Mouse (Mus musculus): ENCODE data around the gene Acot11. TPM values are rescaled to one million over a fixed set of nuclear protein-coding genes. Genes with fewer than 3 reads are reported as not detected.
"Not testable (repeated sequence)": the region's sequence is repeated elsewhere in the genome, so short reads cannot be mapped to it uniquely, and the experiment has no call there.

Gene Acot11
- total RNA-seq, 2 experiments from 2014 or later = 50.8 to 52.0 TPM

GRCm38 (mm10) chr4:106775767-106776166 lies 29.0 kb downstream of the Acot11 start:
- not testable (repeated sequence) for DNase-seq

GRCm38 (mm10) chr4:106772558-106772957 lies 32.2 kb downstream of the Acot11 start:
- no peak for DNase-seq

GRCm38 (mm10) chr4:106769306-106769705 lies 35.5 kb downstream of the Acot11 start:
- DNase-seq = no peak

- no peak for DNase-seq
Measured at GRCm38 (mm10) chr4:106764166-106764565, 40.6 kb downstream of the Acot11 start.

GRCm38 (mm10) chr4:106751726-106752125 lies 53.1 kb downstream of the Acot11 start:
- no peak for DNase-seq

- DNase-seq = peak; percentile 76
Measured at GRCm38 (mm10) chr4:106749699-106750098, 55.1 kb downstream of the Acot11 start.

- DNase-seq = no peak
Measured at GRCm38 (mm10) chr4:106747001-106747580, 57.7 kb downstream of the Acot11 start.

GRCm38 (mm10) chr4:106745862-106746261 lies 58.9 kb downstream of the Acot11 start:
- no peak for DNase-seq

GRCm38 (mm10) chr4:106737904-106738303 lies 66.9 kb downstream of the Acot11 start:
- DNase-seq = no peak

GRCm38 (mm10) chr4:106736884-106737283 lies 67.9 kb downstream of the Acot11 start:
- not testable (repeated sequence) for DNase-seq

- DNase-seq = no peak
Measured at GRCm38 (mm10) chr4:106733636-106734035, 71.2 kb downstream of the Acot11 start, which contains the start of gene Fam151a. TSS of gene Fam151a (plus strand) at chr4:106733889.

GRCm38 (mm10) chr4:106730814-106731213 lies 74.0 kb downstream of the Acot11 start, which contains the start of gene Mroh7:
TSS of gene Mroh7 (minus strand) at chr4:106730925.
- DNase-seq = no peak

GRCm38 (mm10) chr4:106720631-106721030 lies 84.2 kb downstream of the Acot11 start:
- no peak for DNase-seq

GRCm38 (mm10) chr4:106713622-106714021 lies 91.2 kb downstream of the Acot11 start:
- DNase-seq = no peak

GRCm38 (mm10) chr4:106708408-106708807 lies 96.4 kb downstream of the Acot11 start:
- DNase-seq = peak; percentile 80 to 83

GRCm38 (mm10) chr4:106707957-106708356 lies 96.8 kb downstream of the Acot11 start:
- no peak for DNase-seq

- peak; percentile 20 to 26 for DNase-seq
Measured at GRCm38 (mm10) chr4:106705096-106705665, 99.6 kb downstream of the Acot11 start.

GRCm38 (mm10) chr4:106704416-106704815 lies 100.4 kb downstream of the Acot11 start:
- DNase-seq = peak; percentile 57 to 68

- DNase-seq = no peak
Measured at GRCm38 (mm10) chr4:106703956-106704355, 100.8 kb downstream of the Acot11 start.

GRCm38 (mm10) chr4:106700798-106701197 lies 104.0 kb downstream of the Acot11 start:
- peak; percentile 21 to 29 for DNase-seq

- DNase-seq = peak; percentile 20 to 34
Measured at GRCm38 (mm10) chr4:106699989-106700388, 104.8 kb downstream of the Acot11 start.
